Mouse (Mus musculus): Measurements from ENCODE around the gene Fam107b. TPM values are rescaled to one million over a fixed set of nuclear protein-coding genes. Genes with fewer than 3 reads are reported as not detected.

Fam107b gene
- polyA plus RNA-seq, 1 experiment from 2014 or later, result 18.3 TPM

Other genes starting within 250 kb of the Fam107b start
- 6.7 and 7.2 TPM in 2 replicates for gene Rpp38, start 237.8 kb upstream of the Fam107b start, polyA plus RNA-seq (2015; fragmentation: Nextera tagmentation; extraction: Ambion mirVana)
- gene Acbd7, start 234.3 kb upstream of the Fam107b start, polyA plus RNA-seq (2015; fragmentation: Nextera tagmentation; extraction: Ambion mirVana), result 0.32 and 0.66 TPM in 2 replicates
- gene Olah, start 173.3 kb upstream of the Fam107b start, polyA plus RNA-seq (2015; fragmentation: Nextera tagmentation; extraction: Ambion mirVana), result not detected in 2 replicates
- 0.26 TPM in 1 of 2 replicates, not detected in the other for gene Meig1, start 147.8 kb upstream of the Fam107b start, polyA plus RNA-seq (2015; fragmentation: Nextera tagmentation; extraction: Ambion mirVana)
- gene Dclre1c, start 146.4 kb upstream of the Fam107b start, polyA plus RNA-seq (2015; fragmentation: Nextera tagmentation; extraction: Ambion mirVana), result 4.3 and 4.9 TPM in 2 replicates
- 5.0 and 5.8 TPM in 2 replicates for gene Suv39h2, start 95.5 kb upstream of the Fam107b start, polyA plus RNA-seq (2015; fragmentation: Nextera tagmentation; extraction: Ambion mirVana)
- 1.6 and 1.7 TPM in 2 replicates for gene Gm45902, start 57.7 kb upstream of the Fam107b start, polyA plus RNA-seq (2015; fragmentation: Nextera tagmentation; extraction: Ambion mirVana)
- gene Hspa14, start 57.7 kb upstream of the Fam107b start, polyA plus RNA-seq (2015; fragmentation: Nextera tagmentation; extraction: Ambion mirVana), result 65.2 and 66.0 TPM in 2 replicates
- 0.08 and 0.15 TPM in 2 replicates for gene Cdnf, start 57.5 kb upstream of the Fam107b start, polyA plus RNA-seq (2015; fragmentation: Nextera tagmentation; extraction: Ambion mirVana)